Mouse (Mus musculus) layer of hippocampus, postnatal 10 days (tissue): Measurements from ENCODE around the gene Lipe. TPM values are rescaled to one million over a fixed set of nuclear protein-coding genes. Genes with fewer than 3 reads are reported as not detected.

ENCODE experiments used
- DNase-seq, 2 experiments: peaks; one replicate each; pipeline ENCODE4 v3.0.0; 2021; ENCODE audit warnings: low spot score in 2 of 2
- total RNA-seq, 2 experiments: library from RNA; stranded (reverse); gene quantifications; 2 replicates each; pipeline ENCODE4 v1.2.3; 2021

The Lipe gene
- total RNA-seq, 2 experiments from 2014 or later: 5.5 to 6.8 TPM

- no peak for DNase-seq
Observed at GRCm38 (mm10) chr7:25387811-25388440, 10.6 kb downstream of the Lipe start.

- peak in 1 of 2 experiments; percentile 54 for DNase-seq
Observed at GRCm38 (mm10) chr7:25385850-25386555, 12.5 kb downstream of the Lipe start.

- no peak for DNase-seq
Observed at GRCm38 (mm10) chr7:25385259-25385658, 13.3 kb downstream of the Lipe start.

GRCm38 (mm10) chr7:25384818-25385217 is 13.7 kb downstream of the Lipe start:
- no peak for DNase-seq

GRCm38 (mm10) chr7:25384318-25384717 is 14.2 kb downstream of the Lipe start:
- no peak for DNase-seq

GRCm38 (mm10) chr7:25383891-25384290 is 14.6 kb downstream of the Lipe start:
- no peak for DNase-seq

GRCm38 (mm10) chr7:25383385-25383784 is 15.1 kb downstream of the Lipe start:
- no peak for DNase-seq

- DNase-seq: no peak
Observed at GRCm38 (mm10) chr7:25382541-25382940, 16.0 kb downstream of the Lipe start.

- no peak for DNase-seq
Observed at GRCm38 (mm10) chr7:25381284-25381680, 17.2 kb downstream of the Lipe start.

- no peak for DNase-seq
Observed at GRCm38 (mm10) chr7:25380392-25381283, 17.9 kb downstream of the Lipe start.

GRCm38 (mm10) chr7:25379551-25380351 is 18.8 kb downstream of the Lipe start:
- DNase-seq: peak; percentile 62 to 73

GRCm38 (mm10) chr7:25378181-25379100 is 20.1 kb downstream of the Lipe start:
- DNase-seq: no peak

- DNase-seq: no peak
Observed at GRCm38 (mm10) chr7:25377100-25377700, 21.3 kb downstream of the Lipe start.

GRCm38 (mm10) chr7:25376556-25376955 is 22.0 kb downstream of the Lipe start:
- peak; percentile 90 to 91 for DNase-seq

- no peak for DNase-seq
Observed at GRCm38 (mm10) chr7:25372441-25372840, 26.1 kb downstream of the Lipe start.

GRCm38 (mm10) chr7:25369058-25369749 is 29.3 kb downstream of the Lipe start, which contains the start of gene Cnfn:
Gene Cnfn (minus strand): TSS chr7:25369724.
- no peak for DNase-seq

- DNase-seq: no peak
Observed at GRCm38 (mm10) chr7:25368333-25368732, 30.2 kb downstream of the Lipe start.

- no peak for DNase-seq
Observed at GRCm38 (mm10) chr7:25367632-25368293, 30.7 kb downstream of the Lipe start.
